Mouse (Mus musculus) testis, adult 2 months (tissue): ENCODE results near the gene Cep295. TPM values are rescaled to one million over a fixed set of nuclear protein-coding genes. Genes with fewer than 3 reads are reported as not detected.

Experiments used
- H3K27ac ChIP-seq: fragments of 200-500 bp; 2 replicates; pipeline ENCODE4 v1.5.1; 2012; ENCODE audit warnings: low read depth, low read length; ENCODE audit not compliant: control insufficient read depth, insufficient read depth
- H3K27me3 ChIP-seq: fragments of 200-500 bp; 2 replicates; pipeline ENCODE4 v1.6.1; 2012; ENCODE audit warnings: mild to moderate bottlenecking, low read length, moderate library complexity; ENCODE audit not compliant: control insufficient read depth, insufficient read depth
- H3K36me3 ChIP-seq: fragments of 200-500 bp; 2 replicates; pipeline ENCODE4 v1.6.1; 2012; ENCODE audit warnings: mild to moderate bottlenecking, low read length; ENCODE audit not compliant: control insufficient read depth, insufficient read depth
- H3K4me1 ChIP-seq: fragments of 200-500 bp; 2 replicates; pipeline ENCODE4 v1.6.1; 2012; ENCODE audit warnings: low read length; ENCODE audit not compliant: control insufficient read depth, insufficient read depth
- H3K4me3 ChIP-seq: fragments of 200-500 bp; 2 replicates; pipeline ENCODE4 v1.5.1; 2012; ENCODE audit warnings: low read depth, mild to moderate bottlenecking, low read length, moderate library complexity, mixed read lengths; ENCODE audit not compliant: control insufficient read depth
- CTCF ChIP-seq: fragments of 200-500 bp; IDR thresholded peaks from 2 replicates; pipeline ENCODE4 v1.5.1; 2012; ENCODE audit warnings: low read depth, mild to moderate bottlenecking, inconsistent platforms, low read length, moderate library complexity; ENCODE audit not compliant: control insufficient read depth, insufficient read depth, insufficient replicate concordance
- POLR2A ChIP-seq: fragments of 200-500 bp; IDR thresholded peaks from 2 replicates; pipeline ENCODE4 v1.6.1; 2012; ENCODE audit warnings: low read depth, mild to moderate bottlenecking, inconsistent platforms, low read length, moderate library complexity; ENCODE audit not compliant: control insufficient read depth
- polyA plus RNA-seq: library from polyadenylated mRNA; depleted of rRNA; stranded (reverse); fragments of >200 nt; gene quantifications from 2 replicates; pipeline ENCODE4 v1.2.3, GENCODE M21; 2012; rRNA removed

The Cep295 gene
- polyA plus RNA-seq, 1 experiment: 20.8 TPM

- Histone ChIP-seq H3K27me3 (no peaks in the 10 kb centered on the region), H3K4me1 (peaks cover 3% of the 10 kb centered on the region; the same call in 1 of the 2 replicates), H3K27ac (peak overlapping the region; percentile 89), H3K36me3 (no peaks in the 10 kb centered on the region), H3K4me3 (peak overlapping the region; percentile 97)
- no peak for TF ChIP-seq POLR2A
- no peak for TF ChIP-seq CTCF
Measured at GRCm38 (mm10) chr9:15279139-15279648, 78.4 kb downstream of the Cep295 start.

- no peaks in the 10 kb centered on the region for H3K36me3 ChIP-seq
- H3K4me3 ChIP-seq: no peak overlapping the region
- no peak for TF ChIP-seq CTCF
- TF ChIP-seq POLR2A: no peak
- peaks cover 3% of the 10 kb centered on the region; the same call in 1 of the 2 replicates for H3K4me1 ChIP-seq
- no peak overlapping the region for H3K27ac ChIP-seq
- no peaks in the 10 kb centered on the region for H3K27me3 ChIP-seq
Measured at GRCm38 (mm10) chr9:15278343-15278742, 79.2 kb downstream of the Cep295 start.

GRCm38 (mm10) chr9:15276855-15277254 lies 80.7 kb downstream of the Cep295 start:
- no peaks in the 10 kb centered on the region for H3K27me3 ChIP-seq
- H3K27ac ChIP-seq: no peak overlapping the region
- no peak for TF ChIP-seq CTCF
- TF ChIP-seq POLR2A: no peak
- peaks cover 3% of the 10 kb centered on the region; the same call in 1 of the 2 replicates for H3K4me1 ChIP-seq
- peaks cover 1% of the 10 kb centered on the region; the same call in 1 of the 2 replicates for H3K36me3 ChIP-seq
- no peak overlapping the region for H3K4me3 ChIP-seq

- no peaks in the 10 kb centered on the region for H3K4me1 ChIP-seq
Measured at GRCm38 (mm10) chr9:15273981-15274380, 83.6 kb downstream of the Cep295 start.

More at GRCm38 (mm10) chr9:15273981-15274380, 83.6 kb downstream of the Cep295 start:
- no peak for TF ChIP-seq CTCF
- no peak for TF ChIP-seq POLR2A
- Histone ChIP-seq H3K27me3 (no peaks in the 10 kb centered on the region), H3K27ac (no peak overlapping the region), H3K4me3 (no peak overlapping the region), H3K36me3 (peaks cover 3% of the 10 kb centered on the region; the same call in 1 of the 2 replicates)

Other genes starting within 250 kb of the Cep295 start
- 0.16 and 0.31 TPM in 2 replicates for gene Hephl1, start 245.7 kb downstream of the Cep295 start, polyA plus RNA-seq
- 0.40 and 0.43 TPM in 2 replicates for gene Vstm5, start 118.7 kb downstream of the Cep295 start, polyA plus RNA-seq
- 12.1 and 17.3 TPM in 2 replicates for gene Med17, start 77.9 kb downstream of the Cep295 start, polyA plus RNA-seq
- 15.1 and 16.8 TPM in 2 replicates for gene Taf1d, start 51.6 kb downstream of the Cep295 start, polyA plus RNA-seq
- gene 4931406C07Rik, start 51.3 kb downstream of the Cep295 start, polyA plus RNA-seq: 13.4 and 17.7 TPM in 2 replicates
- 37.9 and 47.2 TPM in 2 replicates for gene Smco4, start 135.6 kb upstream of the Cep295 start, polyA plus RNA-seq